Mouse (Mus musculus) right cerebral cortex, postnatal 4 days (tissue): ENCODE measurements around the gene Prr13.

Experiments
- DNase-seq: peaks from one replicate; pipeline ENCODE4 v3.0.0-alpha.2; 2022

Gene Prr13

DNA sequence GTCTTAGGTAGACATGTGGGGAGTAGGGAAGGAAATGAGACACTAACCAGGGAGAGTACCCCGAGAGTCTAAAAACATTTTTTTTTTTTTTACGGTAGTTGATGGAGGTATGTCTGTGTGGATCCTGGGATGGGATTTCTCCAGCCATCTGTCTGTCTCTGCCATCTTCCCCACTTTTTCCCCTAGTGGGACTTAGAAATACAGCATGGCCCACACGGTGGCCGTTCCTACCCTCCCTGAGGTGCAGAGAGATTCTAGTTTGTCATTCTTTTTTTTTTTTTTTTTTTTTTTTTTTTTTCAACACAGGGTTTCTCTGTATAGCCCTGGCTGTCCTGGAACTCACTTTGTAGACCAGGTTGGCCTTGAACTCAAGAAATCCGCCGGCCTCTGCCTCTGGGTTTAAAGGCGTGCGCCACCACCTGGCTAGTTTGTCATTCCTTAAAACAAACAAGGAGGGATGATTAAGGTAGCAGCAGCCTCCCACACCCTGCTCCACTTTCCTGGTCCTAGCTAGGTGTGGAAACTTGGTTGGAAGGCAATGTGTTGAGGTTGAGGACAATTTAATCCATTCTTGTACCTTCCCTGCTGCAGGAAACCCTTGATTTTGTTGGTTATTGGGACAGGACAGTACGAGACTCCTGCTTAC lies 2.7 kb downstream of the Prr13 start:
- DNase-seq: no peak

- DNase-seq: no peak
Observed at GRCm38 (mm10) chr15:102463666-102464065, 4.8 kb downstream of the Prr13 start.

- DNase-seq: no peak
Observed at GRCm38 (mm10) chr15:102468675-102469370, 10.0 kb downstream of the Prr13 start.

- peak; percentile 95 for DNase-seq
Observed at GRCm38 (mm10) chr15:102470183-102470604, 11.4 kb downstream of the Prr13 start, which contains the start of gene Pcbp2. Gene Pcbp2 (plus strand): TSS chr15:102470539.

DNA sequence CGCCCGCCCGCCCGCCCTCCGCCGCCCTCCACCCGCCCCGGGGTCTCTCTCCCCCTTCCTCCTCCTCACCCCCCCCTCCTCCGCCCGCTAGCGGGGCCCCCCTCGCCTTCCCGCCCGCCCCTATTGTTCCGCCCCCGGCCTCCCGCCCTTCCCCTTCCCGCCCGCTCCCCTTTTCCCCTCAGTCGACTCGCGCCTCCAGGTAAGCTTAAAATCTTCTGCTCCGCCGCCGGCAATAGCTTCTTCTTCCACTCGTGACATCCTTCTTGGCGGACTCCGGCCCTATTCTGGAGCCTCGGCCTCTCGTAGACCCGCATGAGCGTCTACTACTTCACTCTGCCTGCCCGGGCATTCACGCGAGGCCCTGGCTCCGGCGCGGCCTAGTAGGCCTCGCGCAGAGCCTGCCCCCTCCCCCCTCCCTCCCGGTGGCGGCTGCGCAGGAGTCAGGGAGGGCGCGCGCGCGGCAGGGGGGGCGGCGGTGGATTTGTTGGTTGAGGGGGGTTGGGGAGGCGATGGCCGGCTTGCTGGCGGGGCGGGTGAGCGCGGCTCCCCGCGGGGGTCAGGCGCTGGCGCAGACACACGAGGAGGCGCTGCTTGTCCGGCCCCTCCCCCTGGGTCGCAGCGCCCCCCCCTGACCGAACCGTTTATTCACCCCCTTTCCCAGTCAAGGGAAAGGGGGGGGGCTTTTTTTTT lies 11.9 kb downstream of the Prr13 start:
- DNase-seq: peak; percentile 88

- no peak for DNase-seq
Observed at GRCm38 (mm10) chr15:102471295-102471645, 12.4 kb downstream of the Prr13 start.

- DNase-seq: no peak
Observed at GRCm38 (mm10) chr15:102471727-102472126, 12.9 kb downstream of the Prr13 start.

GRCm38 (mm10) chr15:102473246-102473645 lies 14.4 kb downstream of the Prr13 start:
- no peak for DNase-seq

- no peak for DNase-seq
Observed at GRCm38 (mm10) chr15:102474520-102474919, 15.7 kb downstream of the Prr13 start.

GRCm38 (mm10) chr15:102483136-102483535 lies 24.3 kb downstream of the Prr13 start:
- no peak for DNase-seq

- no peak for DNase-seq
Observed at GRCm38 (mm10) chr15:102485853-102486252, 27.0 kb downstream of the Prr13 start.

DNA sequence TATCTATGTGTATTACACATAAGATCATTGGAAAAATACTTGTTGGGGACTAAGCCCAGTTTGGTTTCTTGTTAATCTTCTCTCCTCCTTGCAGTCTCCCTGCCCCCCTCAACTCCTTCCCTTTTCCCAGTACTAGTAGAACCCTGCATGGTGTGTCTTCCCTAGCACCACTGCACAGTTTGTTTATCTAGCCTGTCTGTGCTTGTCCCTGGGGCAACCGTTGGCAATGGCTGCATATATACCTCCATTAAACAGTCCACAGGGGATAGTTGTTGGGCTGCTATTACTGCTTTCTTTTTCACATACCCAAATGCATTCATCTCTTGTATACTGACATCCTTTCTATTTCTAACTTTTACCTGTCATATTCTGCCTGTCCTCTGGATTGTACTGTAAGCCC lies 28.8 kb downstream of the Prr13 start:
- no peak for DNase-seq

- DNase-seq: no peak
Observed at GRCm38 (mm10) chr15:102498322-102498721, 39.5 kb downstream of the Prr13 start.

DNA sequence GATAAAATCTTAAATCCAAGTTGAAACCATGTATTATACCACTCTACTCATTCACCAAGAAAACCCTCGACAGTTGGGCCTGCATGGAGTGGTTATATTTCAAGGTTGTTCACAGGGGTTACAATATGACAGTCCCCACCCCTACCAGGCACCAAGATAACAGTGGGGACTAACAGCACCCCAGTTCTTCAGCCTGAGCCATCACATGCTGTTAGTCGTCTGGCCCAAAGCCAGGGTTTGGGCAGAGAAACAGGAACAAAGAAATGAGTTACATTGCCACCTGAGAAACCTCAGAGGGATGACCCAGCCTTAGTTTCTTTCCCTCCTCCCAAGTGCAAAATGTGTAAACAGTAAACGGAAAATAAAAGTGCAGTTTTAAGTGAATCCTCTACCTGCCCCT lies 40.5 kb downstream of the Prr13 start:
- DNase-seq: no peak

GRCm38 (mm10) chr15:102499851-102500250 lies 41.0 kb downstream of the Prr13 start:
- no peak for DNase-seq

DNA sequence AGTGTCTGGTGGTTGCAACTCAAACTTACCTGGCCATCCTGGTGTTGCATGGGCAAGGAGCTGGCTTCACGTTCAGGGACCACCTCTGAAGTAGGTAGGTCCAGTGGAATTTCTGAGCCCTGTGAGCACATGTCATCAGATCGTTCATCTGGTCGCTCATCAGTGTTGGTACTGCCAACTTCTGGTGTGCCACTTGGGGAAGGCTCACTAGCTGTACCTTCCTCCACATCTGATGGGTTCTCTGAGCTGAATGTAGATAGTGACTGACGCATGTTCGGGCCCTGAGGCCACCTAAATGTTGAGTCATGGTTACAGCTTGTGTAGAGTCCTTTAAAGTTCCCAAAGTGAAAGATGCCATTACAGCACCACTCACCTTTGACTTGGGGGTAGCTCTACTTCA lies 41.7 kb downstream of the Prr13 start:
- DNase-seq: no peak

GRCm38 (mm10) chr15:102501084-102501814 lies 42.4 kb downstream of the Prr13 start:
- DNase-seq: no peak

DNA sequence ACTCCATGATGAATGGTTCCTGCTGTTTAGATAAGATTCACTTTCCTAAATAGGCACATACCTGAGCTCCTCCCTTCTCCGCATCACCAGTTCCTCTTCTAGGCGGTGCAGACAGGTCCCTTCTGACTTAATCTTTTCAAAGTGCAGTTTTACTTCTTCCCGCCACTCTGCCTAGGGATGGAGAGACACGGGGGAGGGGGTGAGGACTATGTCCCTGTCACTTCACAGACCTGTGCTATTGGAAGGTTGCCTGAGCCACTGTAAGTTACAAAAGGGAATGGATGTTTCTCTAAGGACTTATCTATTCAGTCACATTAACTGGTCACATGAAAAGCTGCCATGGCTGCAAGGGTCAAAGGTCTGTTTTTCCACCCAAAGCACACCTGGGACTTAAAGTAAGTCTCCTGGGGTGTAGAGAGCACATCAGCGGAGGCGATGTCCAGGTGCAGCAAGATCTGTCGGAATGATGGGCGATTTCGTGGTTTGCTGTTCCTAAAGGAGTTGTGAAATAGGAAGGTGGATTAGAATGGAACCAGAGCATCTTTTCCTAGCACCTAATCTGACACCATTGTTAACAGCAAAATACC lies 43.5 kb downstream of the Prr13 start:
- no peak for DNase-seq

- DNase-seq: no peak
Observed at GRCm38 (mm10) chr15:102503447-102503846, 44.6 kb downstream of the Prr13 start, which contains the start of gene Gm10337. Gene Gm10337 (plus strand): TSS chr15:102503722.

DNA sequence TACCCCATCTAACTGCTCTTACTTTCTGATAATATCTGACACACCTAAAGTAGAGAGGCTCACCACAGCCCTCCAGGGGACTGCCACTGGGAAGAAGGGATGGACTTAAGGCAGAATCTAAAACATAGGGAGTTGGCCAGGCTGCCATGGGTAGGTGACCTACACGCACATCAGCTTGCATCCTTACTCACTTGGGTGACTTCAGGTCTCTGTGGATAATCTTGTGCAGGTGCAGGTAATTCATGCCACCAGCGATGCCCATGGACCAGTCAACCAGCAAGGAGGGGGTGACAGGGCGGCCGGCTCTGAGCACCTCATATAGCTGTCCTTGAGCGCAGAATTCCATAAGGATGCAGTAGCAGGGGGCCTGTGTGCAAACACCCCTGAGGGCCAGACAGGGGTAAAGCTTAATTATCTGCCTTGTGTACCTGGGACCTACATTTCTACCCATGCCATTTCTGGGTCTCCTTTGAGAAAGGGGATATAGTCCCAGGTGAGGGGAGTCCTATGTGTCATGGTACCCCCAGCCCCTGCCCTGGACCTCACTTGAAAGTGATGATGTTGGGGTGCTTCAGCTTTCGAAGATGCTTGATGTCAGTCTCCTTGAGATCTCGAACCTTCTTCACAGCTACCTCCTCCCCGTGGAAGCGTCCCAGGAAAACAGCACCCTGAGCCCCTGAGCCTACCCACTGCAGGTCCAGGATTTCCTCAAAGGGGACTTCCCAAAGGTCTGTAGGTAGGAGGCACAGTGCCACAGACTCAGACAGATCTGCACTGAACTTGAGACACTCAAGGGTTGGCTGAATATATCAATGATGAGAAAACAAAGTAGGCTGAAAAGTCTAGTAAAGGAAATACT lies 45.3 kb downstream of the Prr13 start:
- no peak for DNase-seq

- no peak for DNase-seq
Observed at GRCm38 (mm10) chr15:102505073-102505769, 46.4 kb downstream of the Prr13 start.
